Mouse (Mus musculus) adrenal gland, postnatal 25 days (tissue): ENCODE data around the gene Gpr35. TPM values are rescaled to one million over a fixed set of nuclear protein-coding genes. Genes with fewer than 3 reads are reported as not detected.

Experiments used
- DNase-seq: peaks from one replicate; pipeline ENCODE4 v3.0.0; 2021; ENCODE audit warnings: mixed read lengths
- long read RNA-seq: library from polyadenylated mRNA; stranded (forward); transcript quantifications from one replicate; pipeline ENCODE4 v2.0.0, GENCODE M21; 2021
- total RNA-seq: library from RNA; stranded (reverse); gene quantifications from 2 replicates; pipeline ENCODE4 v1.2.3, GENCODE M21; 2021

Gene Gpr35
- 0.33 and 0.49 TPM in 2 replicates for total RNA-seq
- long read RNA-seq: 0 reads

DNA sequence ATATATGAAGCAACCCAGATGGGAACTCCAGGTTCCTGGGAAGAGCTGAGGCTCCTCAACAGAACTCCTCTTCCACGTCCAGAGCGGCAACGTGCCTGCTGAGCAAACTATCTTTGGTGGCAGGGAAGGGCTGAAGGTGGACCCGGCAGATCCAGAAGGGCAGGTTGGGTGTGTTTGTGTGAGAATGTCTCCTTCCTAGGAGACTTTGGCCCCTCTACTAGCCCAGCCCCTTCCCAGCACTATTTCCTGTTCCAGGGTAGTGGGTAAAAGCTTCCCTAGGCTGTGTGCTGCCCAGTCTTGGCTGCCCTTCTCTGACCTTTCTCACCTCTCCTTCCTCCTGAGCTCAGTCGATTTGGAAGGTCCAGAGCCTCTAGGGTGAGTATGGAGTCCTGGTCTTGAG lies at the start of gene Gpr35:
Gene Gpr35 (plus strand): TSS at position 259 of the 400 bp plus-strand sequence.
- no peak for DNase-seq

DNA sequence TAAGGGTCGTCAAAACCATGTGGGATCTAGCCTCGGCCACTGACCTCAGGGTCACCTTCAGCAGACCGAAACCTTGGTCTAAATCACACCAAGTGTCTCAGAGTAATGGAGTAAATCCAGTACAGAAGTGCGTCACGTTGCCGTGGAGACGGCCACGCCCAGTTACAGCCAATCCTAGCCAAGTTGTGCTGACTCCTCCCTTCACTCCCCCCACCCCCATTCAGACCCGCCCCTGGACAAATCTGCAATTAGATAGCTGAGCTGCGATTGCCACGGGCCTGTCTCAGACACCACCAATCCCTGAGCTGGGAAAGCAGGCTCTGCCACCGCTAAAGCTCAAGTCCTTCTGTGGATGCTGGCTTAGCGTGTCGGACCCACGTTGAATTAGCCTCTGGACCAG lies 47.9 kb upstream of the Gpr35 start, which contains the start of gene Ankmy1:
Gene Ankmy1 (minus strand): TSS at position 121 of the 400 bp plus-strand sequence.
- DNase-seq: peak; percentile 65

DNA sequence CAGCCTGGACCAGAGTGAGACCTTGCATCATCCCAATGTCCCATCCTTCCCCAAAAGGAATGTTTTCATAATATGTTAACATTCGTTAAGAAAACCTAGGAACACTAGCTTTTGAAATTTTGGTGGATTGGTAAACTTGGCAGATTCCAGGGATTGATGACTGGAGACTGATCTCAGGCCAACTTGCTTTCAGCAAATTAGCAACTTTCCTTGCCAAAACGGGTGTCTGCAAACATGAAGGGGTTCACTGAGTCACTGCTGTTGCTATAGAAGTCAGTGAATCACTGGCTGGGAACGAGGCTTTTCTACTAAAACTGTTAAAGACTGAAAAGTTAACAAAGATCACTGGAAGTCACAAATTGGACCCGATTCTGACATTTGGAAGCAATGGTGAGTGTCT lies 47.0 kb upstream of the Gpr35 start:
- DNase-seq: no peak

DNA sequence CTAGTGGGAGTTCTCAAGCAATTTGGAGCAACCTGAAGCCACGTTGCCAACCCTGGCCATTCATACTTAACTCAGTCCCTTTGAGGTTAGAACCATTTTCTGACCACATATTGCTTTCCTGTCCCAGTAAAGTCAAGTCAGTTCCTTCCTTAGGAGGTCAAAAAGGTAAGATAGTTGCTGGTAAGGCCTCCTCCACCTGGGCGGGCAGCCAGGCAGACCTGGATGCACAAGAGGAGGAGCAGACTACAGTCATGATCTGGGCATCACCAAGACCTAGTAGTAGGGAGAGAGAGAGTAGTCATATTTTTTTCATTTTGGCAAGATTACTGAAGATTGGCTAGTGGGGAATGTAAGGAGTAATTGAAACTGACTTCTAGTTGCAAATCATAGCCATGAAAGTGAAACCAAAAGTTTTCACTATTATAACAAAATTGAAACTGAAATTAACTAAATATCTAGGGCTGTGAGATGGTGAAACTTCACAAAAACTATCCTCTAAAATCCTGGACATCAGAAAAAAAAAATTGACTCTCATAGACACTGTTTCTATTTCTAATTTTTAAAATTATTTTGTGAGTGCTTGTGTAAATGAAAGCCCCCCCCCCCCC lies 44.9 kb upstream of the Gpr35 start:
- DNase-seq: no peak

DNA sequence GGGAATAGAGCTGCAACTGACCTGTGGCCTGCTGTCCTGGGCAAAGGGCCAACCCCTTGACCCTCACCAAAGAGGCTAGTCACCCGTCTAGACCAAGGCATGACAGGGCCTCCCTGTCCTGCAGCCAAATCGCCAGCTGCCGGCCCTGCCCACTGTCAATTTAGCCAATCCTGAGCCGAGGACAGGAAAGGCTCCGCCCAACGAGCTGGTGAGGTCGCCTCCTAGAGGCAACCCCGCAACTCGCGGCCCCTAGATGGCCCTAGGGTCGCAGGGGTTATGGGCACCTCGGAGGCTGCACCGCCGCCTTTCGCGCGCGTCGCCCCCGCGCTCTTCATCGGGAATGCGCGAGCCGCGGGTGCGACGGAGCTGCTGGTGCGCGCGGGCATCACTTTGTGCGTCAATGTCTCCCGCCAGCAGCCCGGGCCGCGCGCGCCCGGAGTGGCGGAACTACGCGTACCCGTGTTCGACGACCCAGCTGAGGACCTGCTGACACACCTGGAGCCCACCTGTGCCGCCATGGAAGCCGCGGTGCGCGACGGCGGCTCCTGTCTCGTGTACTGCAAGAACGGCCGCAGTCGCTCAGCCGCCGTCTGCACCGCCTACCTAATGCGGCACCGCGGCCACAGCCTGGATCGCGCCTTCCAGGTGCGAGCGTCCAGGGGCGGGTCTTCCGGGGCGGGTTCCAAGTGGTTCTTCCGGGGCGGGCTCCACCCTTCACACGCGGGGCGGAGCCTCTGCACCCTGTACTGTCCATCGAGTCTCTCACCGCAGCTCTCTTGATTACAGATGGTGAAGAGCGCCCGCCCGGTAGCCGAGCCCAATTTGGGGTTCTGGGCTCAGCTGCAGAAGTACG lies 43.7 kb upstream of the Gpr35 start, which contains the start of gene Dusp28:
Gene Dusp28 (plus strand): TSS at position 203 of the 853 bp plus-strand sequence.
- DNase-seq: peak; percentile 93

DNA sequence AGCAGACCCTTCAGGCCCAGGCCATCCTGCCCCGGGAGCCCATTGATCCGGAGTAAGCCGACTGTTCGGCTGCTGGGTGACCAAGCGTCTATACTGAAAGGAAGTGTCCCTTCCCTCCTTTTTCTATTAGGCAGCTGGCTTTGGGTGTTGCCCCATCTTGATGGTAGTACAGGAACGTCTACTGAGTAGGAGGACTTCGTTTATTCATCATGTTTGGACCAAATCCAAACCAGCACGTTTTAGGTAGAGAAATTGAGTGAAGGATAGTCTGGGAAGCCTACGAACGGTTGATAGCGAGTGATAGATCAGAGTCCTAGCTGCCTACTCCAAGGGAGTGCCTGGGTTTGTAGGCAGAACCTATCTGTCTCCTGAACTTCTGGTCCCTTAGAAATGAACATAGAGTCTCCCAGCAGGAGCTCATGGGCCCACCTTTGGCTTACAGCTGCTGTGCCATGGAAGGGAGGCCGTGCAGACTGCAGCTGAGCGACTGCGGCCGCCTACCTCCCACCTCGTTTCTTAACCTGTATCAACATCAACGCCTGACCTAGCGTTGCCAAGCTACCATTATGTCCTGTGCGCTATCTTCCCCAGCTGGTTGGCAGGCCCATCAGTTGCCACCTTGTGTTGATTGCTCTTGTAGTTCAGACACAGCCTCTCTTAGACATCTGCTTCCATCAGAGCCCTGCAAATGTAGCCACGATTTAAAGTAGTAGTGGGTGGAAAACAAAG lies 42.9 kb upstream of the Gpr35 start:
- DNase-seq: no peak

DNA sequence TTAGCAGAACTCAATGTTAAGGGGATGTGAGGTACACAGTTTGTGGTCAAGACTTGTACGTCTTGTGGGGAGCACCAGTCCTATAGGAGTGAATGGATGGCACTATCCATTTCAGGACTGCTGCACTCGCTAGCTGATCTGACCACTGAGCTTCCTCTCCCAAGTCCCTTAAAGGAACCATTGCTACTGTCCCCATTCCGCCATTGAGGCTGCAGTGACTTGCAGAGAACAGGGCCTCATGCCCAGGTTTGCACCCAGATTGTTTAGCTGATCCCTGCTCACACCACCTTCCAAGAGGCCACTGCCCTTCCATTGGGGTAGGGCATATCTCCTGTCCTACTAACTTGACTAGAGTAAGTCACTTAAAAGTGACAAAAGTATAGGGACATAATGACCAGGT lies 42.0 kb upstream of the Gpr35 start:
- no peak for DNase-seq

DNA sequence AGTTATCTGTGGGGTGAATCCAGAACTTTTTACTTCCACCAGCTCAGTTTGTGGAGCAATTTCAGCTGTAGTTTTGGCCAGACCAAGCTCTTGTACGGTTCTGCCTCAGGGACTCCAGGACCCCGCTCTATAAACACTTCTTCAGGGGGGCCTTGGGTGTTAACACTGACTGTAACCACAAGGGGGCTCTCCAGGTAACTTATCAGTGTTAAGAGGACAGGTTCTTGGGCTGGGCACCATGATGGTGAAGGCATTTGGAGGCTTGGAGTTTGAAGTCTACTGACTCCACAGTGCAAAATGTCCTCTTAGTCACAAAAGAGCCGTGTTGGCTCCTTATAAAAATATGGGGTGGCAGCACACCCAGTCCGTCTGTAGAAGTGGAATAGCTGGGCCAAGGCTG lies 41.6 kb upstream of the Gpr35 start:
- DNase-seq: no peak

DNA sequence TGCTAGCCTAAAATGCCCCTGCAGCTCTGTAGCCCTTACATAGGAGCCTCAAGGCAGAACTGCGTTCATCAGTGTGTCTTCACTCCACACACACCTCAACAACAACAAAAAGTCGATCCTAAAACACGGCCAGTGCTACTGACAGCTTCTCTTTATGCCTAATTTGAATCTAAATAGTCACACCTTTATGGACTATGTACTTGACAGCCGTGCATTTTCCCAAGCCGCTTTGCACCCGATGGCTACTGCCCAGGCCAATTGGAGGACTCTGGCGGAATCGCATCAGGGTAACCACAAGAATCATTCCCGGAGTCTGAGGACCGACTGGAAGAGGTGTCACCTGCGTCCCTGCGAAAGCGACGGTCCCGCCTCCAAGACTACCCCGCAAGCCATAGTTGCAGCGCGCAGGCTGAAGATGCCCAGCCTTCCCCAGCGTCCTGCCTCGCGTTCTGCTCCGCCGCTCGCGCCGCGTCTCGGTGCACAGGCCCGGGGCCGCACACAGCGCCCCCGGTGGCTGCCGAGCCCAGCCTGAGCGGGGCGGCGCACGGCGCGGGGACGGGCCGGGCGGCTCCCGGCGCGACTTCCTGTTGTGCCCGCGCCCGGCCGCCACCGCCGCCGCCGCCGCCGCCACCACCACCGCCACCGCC lies 40.3 kb upstream of the Gpr35 start, which contains the start of gene Rnpepl1:
Gene Rnpepl1 (plus strand): TSS at position 545 of the 647 bp plus-strand sequence.
- DNase-seq: peak; percentile 83

DNA sequence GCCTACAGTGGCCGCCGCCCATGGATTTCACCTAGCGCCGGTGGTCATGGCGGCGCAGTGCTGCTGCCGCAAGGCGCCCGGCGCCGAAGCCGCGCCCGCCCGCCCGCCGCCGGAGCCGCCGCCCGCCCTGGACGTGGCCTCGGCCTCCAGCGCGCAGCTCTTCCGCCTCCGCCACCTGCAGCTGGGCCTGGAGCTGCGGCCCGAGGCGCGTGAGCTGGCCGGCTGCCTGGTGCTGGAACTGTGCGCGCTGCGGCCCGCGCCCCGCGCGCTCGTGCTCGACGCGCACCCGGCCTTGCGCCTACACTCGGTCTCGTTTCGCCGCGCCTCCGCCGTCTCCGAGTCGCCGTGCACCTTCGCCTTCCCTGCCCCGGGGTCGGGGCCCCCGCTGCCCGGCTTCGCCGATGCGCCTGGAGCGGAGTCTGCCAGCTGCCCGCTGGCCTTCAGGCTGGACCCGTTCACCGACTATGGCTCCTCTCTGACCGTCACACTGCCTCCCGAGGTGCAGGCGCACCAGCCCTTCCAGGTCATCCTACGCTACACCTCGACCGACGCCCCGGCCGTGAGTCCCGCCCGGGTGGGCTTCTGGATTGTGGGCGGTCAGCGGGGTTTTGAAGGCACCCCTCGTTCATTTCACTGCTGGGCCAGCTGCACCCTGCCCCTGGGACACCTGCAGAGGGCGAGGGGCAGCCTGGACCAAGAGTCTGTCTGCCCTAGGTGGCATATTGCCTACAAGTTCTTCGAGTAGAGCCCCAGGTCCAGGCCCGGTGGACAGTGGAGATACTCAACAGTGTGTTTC lies 39.5 kb upstream of the Gpr35 start:
- DNase-seq: peak; percentile 73

DNA sequence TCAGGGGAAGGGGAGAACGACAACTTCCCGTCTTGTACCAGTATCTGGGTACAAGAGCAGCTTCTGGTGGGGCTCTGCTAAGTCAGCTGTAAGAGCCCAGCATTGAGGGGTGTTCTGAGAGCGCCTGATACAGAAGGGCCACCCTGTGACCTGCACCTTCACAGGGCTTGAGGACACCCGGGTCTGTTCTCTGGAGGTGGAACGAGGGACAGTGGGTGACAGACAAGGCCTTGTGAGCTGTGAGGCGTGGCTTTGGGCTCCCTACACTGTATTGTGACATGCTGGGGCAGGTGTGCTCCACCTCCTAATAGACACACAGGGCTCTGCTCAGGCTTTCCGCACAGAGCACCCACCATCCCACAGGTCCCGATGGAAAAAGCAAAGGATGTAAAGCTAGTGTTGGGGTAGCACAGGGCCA lies 38.9 kb upstream of the Gpr35 start:
- DNase-seq: no peak

DNA sequence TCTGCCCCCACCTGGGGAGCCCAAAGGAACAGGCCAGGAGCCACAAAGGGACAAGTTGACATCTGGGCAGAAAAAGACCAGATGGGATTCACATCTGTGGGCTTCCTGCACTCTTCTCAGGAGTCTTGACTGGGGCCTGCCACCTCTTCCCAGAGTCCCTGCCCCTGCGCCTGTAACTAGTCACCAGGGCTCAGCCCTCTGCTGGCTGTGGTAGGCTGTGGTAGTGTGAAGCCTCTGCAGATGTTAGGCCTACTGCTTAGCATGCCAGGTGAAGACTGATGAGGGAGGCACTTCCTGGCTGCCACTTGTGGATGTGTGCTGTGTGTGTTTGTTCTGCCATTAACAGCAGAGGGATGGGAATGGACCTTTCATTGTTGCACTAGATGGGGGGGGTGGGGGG lies 38.4 kb upstream of the Gpr35 start:
- DNase-seq: no peak

DNA sequence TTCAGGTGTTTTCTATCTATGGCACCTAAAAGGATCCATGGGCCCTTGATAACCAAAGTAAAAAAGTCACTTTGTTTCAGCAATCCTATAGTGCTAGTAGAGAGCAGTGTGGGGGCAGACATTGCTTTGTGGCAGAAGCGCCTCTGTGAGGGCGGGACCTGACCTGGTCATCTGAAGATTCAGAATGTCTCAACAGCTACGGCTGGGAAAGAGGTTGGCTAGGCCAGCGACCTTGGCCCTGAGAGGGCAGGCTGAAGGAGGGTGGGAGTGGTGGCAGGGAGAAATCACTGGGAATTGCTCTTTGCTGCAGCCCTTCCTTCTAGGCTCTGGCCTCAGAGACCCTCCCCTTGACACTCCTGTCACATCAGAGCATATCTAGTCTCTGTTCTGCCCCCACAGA lies 36.4 kb upstream of the Gpr35 start:
- no peak for DNase-seq

DNA sequence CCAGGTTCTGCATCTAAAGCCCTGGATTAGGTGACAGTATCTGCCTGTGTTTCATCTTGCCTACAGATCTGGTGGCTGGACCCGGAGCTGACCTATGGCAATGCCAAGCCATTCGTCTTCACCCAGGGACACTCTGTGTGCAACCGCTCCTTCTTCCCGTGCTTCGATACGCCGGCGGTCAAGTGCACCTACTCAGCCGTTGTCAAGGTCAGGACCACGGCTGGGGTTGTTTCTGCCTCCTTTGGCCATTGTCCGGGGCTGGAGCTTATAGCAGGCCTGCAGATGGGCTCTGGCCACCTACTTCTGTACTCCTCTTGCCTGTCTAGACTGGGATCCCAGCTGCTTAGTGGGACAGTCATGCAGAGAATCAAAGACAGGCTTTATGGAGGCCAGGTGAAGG lies 35.7 kb upstream of the Gpr35 start:
- no peak for DNase-seq

DNA sequence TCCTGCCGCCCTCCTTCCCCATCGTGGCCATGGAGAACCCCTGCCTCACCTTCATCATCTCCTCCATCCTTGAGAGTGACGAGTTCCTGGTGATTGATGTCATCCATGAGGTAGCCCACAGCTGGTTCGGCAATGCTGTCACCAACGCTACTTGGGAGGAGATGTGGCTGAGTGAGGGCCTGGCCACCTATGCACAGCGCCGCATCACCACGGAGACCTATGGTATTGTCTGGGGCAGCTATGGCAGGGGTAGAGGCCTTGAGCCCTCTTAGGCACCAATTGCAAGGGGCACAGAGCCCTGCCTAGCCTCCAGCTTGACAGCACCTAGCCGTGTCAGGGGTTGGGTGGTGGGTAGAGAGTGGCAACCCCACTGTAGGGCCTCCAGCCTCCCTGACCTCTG lies 33.9 kb upstream of the Gpr35 start:
- no peak for DNase-seq

DNA sequence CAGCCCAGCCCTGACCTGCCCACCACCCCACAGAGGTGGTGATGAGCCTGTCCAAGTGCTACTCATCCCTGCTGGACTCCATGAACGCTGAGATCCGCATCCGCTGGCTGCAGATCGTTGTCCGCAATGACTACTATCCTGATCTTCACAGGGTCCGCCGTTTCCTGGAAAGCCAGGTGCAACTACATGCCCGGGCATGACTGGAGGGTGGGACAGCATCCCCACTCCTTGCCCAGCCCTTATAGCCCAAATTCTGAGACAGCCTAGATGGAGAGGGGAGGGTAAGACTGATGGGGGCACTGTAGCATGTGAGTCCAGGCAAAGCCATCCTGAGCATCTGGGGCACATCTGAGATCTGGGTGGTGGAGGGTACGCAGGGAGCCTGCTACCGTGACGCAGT lies 31.5 kb upstream of the Gpr35 start:
- no peak for DNase-seq

DNA sequence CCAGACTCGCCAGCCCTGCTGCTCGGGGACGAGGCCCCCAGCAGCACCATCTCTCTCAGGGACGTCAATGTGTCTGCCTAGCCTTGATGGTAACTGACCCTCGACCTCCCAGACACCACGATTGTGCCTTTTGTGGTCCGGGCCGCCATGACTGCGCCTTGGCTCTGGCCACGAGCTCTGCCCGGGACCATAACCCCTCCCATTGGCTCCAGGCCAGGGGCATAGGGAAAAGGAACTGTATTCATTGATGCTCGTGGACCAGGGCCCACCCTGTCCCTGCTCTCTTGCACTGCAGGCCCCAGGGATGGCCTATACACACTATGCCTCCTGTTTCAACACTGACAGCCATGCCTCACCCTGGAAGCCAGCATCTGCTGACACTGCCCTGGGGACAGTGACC lies 30.9 kb upstream of the Gpr35 start:
- no peak for DNase-seq

DNA sequence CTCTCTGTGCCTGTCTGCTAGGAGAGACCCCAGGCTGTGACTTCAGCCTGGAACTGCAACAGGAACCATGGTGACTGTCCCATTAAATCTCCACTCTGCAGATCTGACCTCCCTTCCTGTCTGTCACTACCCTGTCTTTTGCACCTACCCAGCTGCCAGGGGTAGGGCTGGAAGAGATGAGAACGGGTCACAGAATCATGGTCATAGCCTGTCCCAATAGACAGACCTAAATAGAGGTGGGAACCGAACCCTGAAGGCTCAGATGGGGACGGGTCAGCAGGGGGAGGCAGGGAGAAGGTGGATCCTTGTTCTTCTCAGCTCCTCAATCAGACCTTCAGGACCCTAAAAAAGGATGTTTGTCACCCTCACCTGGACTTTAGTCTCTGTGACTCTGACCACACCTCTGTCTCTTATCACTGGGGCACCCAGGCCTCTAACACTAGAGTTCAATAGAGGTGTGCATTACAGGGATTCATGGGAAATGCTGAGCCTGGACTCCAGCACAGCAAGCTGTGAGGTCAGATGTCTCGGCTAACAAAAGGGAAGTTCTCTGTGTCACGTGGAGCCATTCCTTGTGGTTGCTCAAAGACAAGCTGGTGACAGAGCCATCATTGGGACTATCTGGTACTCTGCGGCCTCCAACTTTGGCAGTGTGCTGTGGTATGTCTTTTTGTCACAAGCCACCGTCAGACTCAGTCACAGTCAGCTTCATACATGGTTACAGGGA lies 30.0 kb upstream of the Gpr35 start:
- no peak for DNase-seq

DNA sequence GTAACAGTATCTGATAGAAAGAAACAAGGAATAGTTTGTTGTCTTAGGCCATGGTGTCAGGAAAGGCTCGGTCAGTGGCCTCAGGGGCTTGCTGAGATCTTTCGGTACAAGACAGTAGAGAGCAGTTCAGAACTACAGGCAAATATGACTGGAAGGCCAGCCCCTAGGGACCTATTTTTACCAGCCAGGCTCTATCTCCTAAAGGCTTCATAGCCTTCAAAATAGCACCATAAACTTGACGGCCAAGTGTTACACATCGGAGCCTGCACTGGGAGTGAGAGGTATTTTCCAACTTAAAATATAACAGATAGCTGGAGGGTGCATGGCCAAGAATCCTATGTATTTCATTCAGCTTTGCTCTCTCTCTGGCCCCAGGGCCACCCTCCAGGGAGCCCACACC lies 29.2 kb upstream of the Gpr35 start:
- no peak for DNase-seq

DNA sequence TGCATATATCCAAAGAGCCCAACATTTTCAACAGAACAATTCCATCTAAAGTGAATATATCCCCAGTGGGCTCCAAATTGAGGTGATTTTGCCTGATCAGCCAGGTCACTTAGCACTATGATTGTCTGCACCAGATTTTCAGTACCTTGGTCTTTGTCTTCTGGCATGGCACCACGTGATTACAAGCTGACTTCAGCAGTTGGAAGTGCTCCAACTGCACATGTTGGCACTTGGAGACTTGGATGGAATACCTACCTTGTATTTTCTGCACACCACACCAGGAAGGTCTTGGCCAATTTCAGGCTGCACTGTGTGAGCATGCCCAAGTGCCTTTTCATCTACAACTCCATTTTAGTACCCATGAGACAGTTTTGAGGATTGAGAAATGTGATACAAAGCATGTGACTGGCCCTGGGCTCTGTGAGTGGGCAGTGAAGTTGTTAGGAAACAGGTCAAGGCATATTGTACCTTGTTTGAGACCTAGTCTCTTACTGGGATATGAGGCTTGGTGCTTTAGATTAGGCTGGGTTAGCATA lies 20.4 kb upstream of the Gpr35 start:
- no peak for DNase-seq

DNA sequence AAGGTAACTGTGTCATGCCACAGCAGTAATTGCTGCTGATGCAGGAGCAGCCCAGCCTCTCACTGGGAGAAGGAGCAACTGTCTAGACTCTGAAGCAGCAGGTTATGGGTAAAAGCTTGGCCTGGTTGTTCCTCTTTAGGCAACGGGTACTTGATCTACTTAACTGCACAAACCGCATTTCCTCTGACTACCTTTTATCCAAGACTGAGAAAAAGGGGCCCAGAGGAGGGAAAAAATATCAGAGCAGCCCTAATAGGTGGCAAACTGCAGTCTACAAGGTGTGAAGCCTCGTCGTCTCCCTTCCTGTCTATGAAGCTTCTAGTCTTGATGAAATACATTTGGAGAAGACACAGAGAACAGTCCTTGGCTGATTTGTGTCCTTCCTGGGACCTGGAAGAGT lies 17.1 kb upstream of the Gpr35 start:
- no peak for DNase-seq
